31 mouse cellular contexts compared by ENCODE assay signal in the genomic region with DNA sequence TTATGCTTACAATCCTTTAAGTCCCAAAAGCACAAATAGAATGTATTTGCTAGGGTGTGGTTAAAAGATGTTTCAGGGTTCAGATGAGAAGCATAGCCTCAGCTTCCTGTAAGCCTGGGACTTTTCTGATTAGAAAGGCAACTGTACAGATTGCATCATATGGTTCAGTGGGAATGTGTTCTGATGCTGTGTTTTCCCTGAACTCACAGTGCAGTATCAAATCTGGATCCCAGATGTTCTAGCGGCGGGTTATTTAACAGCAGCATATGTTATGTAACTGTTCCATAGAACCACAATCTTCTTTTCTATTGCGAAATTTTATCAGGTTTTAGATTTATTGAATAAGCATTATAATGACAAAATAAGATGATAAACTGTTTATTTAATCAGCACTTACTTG. TPM values are rescaled to one million over a fixed set of nuclear protein-coding genes. Genes with fewer than 3 reads are reported as not detected.
DNase-seq lines count a peak whose midpoint lies in the region; ATAC-seq and TF ChIP-seq lines count a peak whose summit lies in the region.
"Had no signal": no experiment of that assay in that cellular context is flagged by ENCODE, and none has a peak within 500 bp of the region (broad histone marks: within the 10 kb centered on the region; RNA-seq: fewer than 3 reads in every experiment).

No protein-coding gene starts in this region.

- no peak for ATAC-seq in heart, postnatal 0 days (ENCODE audit: insufficient read depth, low read depth)
- ATAC-seq in limb, embryonic 15.5 days (ENCODE audit: insufficient number of reproducible peaks, low FRiP score, low TSS enrichment, low read depth) = peak; percentile 47; the same call in 1 of the 2 replicates
- ATAC-seq in granulocyte monocyte progenitor cell, adult 5-6 weeks (replicated peaks; ENCODE audit: poor library complexity, severe bottlenecking) = no peak
- ATAC-seq: hindbrain, postnatal 0 days had no signal

- H3K9ac ChIP-seq in heart, postnatal 0 days (replicated peaks; ENCODE audit: low read depth, low read length) = no peak overlapping the region
- H3K9ac ChIP-seq in limb, embryonic 15.5 days = no peak overlapping the region
- H3K9ac ChIP-seq: embryonic facial prominence, embryonic 15.5 days; heart, embryonic 13.5 days; liver, embryonic 13.5 days; lung, embryonic 15.5 days; midbrain, embryonic 12.5 days; neural tube, embryonic 12.5 days had no signal

- no peaks in the 10 kb centered on the region for H3K36me3 ChIP-seq in heart, postnatal 0 days (replicated peaks; ENCODE audit: control insufficient read depth, insufficient read depth, low read length)
- H3K36me3 ChIP-seq in limb, embryonic 15.5 days = no peaks in the 10 kb centered on the region
- H3K36me3 ChIP-seq: embryonic facial prominence, embryonic 15.5 days; forebrain, embryonic 10.5 days; G1E; heart, embryonic 13.5 days; liver, embryonic 13.5 days; lung, embryonic 15.5 days; midbrain, embryonic 12.5 days; neural tube, embryonic 12.5 days had no signal

- H3K4me2 ChIP-seq in heart, postnatal 0 days (ENCODE audit: low read depth, low read length) = no peak overlapping the region
- H3K4me2 ChIP-seq in limb, embryonic 15.5 days = no peak overlapping the region
- H3K4me2 ChIP-seq: embryonic facial prominence, embryonic 15.5 days; heart, embryonic 13.5 days; liver, embryonic 13.5 days; lung, embryonic 15.5 days; midbrain, embryonic 12.5 days; neural tube, embryonic 12.5 days had no signal

- no peaks in the 10 kb centered on the region for H3K9me3 ChIP-seq in heart, postnatal 0 days (replicated peaks; ENCODE audit: control insufficient read depth, low read length)
- H3K9me3 ChIP-seq in limb, embryonic 15.5 days = no peaks in the 10 kb centered on the region
- H3K9me3 ChIP-seq: embryonic facial prominence, embryonic 15.5 days; forebrain, embryonic 10.5 days; G1E; heart, embryonic 13.5 days; liver, embryonic 13.5 days; lung, embryonic 15.5 days; midbrain, embryonic 12.5 days; neural tube, embryonic 12.5 days had no signal

- no peaks in the 10 kb centered on the region for H3K27me3 ChIP-seq in heart, postnatal 0 days (ENCODE audit: control insufficient read depth, insufficient read depth, low read length)
- no peaks in the 10 kb centered on the region for H3K27me3 ChIP-seq in limb, embryonic 15.5 days
- H3K27me3 ChIP-seq: embryonic facial prominence, embryonic 15.5 days; heart, embryonic 13.5 days; lung, embryonic 15.5 days; neural tube, embryonic 12.5 days had no signal

- no peak for TF ChIP-seq EP300 in heart, postnatal 0 days (IDR thresholded peaks at IDR 0.05; ENCODE audit: low read depth)

- no peak for TF ChIP-seq CTCF in heart, postnatal 0 days (IDR thresholded peaks at IDR 0.05; ENCODE audit: low read depth)

- WGBS in heart, postnatal 0 days = 77% methylated on average over 3 of the region's 3 CpGs
- 39% methylated on average over 3 of the region's 3 CpGs for WGBS in limb, embryonic 15.5 days

- intact Hi-C loops in heart, postnatal 14 days (cut with DNase I) = no loop called here

- H3K27ac ChIP-seq in heart, postnatal 0 days (ENCODE audit: low read depth) = no peak overlapping the region
- H3K27ac ChIP-seq in limb, embryonic 15.5 days = peak overlapping the region; percentile 43; the same call in 1 of the 2 replicates
- H3K27ac ChIP-seq: embryonic facial prominence, embryonic 15.5 days; forebrain, embryonic 10.5 days; heart, embryonic 13.5 days; hindbrain, postnatal 0 days; left cerebral cortex, adult 2 months; liver, embryonic 13.5 days; lung, embryonic 15.5 days; midbrain, embryonic 12.5 days; neural tube, embryonic 12.5 days had no signal

- peak; percentile 14 for DNase-seq in embryo, embryonic 10.5 days (ENCODE audit: low spot score)
- DNase-seq in embryo, embryonic 10 days (ENCODE audit: low spot score) = no peak
- peak; percentile 17 for DNase-seq in heart, postnatal 0 days (ENCODE audit: low spot score)
- no peak for DNase-seq in heart, postnatal 14 days
- peak; percentile 80 for DNase-seq in NIH3T3 (ENCODE audit: low read depth)
- DNase-seq in kidney, postnatal 14 days = no peak
- DNase-seq: adrenal gland, postnatal 36 days; cerebellum, adult 2 months; cerebellum, postnatal 36 days; gastrocnemius, postnatal 14 days; kidney, adult 8-10 months; kidney, postnatal 25 days; left cerebral cortex, postnatal 4 days; liver, embryonic 13.5 days; right cerebral cortex, adult 18-20 months; thymus, postnatal 14 days had no signal

- no peak overlapping the region for H3K4me3 ChIP-seq in heart, postnatal 0 days (ENCODE audit: low read depth, low read length)
- no peak overlapping the region for H3K4me3 ChIP-seq in limb, embryonic 15.5 days
- H3K4me3 ChIP-seq: embryonic facial prominence, embryonic 15.5 days; forebrain, embryonic 10.5 days; heart, embryonic 13.5 days; left cerebral cortex, adult 2 months; liver, embryonic 13.5 days; lung, embryonic 15.5 days; midbrain, embryonic 12.5 days; neural tube, embryonic 12.5 days had no signal

- H3K4me1 ChIP-seq in heart, postnatal 0 days (ENCODE audit: control insufficient read depth, insufficient read depth) = peaks cover 20% of the 10 kb centered on the region
- peaks cover 32% of the 10 kb centered on the region for H3K4me1 ChIP-seq in limb, embryonic 15.5 days

RNA-seq across cellular contexts. Expression of a gene that starts 3.1 kb away (rescaled TPM):
- 7.6 and 16.7 TPM in 2 replicates for total RNA-seq in heart, postnatal 0 days (2014; rRNA removed; ENCODE audit: low replicate concordance)
- polyA plus RNA-seq in heart, postnatal 0 days (2015; fragmentation: Nextera tagmentation; extraction: Ambion mirVana) = 5.0 and 5.7 TPM in 2 replicates
- 10 to 100 TPM; 16.0 to 19.2 TPM for total RNA-seq in heart, postnatal 14 days (2021)
- 7.5 and 8.9 TPM in 2 replicates for polyA plus RNA-seq in limb, embryonic 15.5 days (2015; fragmentation: Nextera tagmentation; extraction: Ambion mirVana)
- 8.8 and 9.9 TPM in 2 replicates for total RNA-seq in granulocyte monocyte progenitor cell, adult 5-6 weeks (2014; fragmentation: Nextera tagmentation)
- 4.4 and 9.0 TPM in 2 replicates for total RNA-seq in granulocyte monocyte progenitor cell, adult 5-6 weeks (2017)
- polyA plus RNA-seq: G1E had no signal

RNA-seq across cellular contexts. Expression of a gene that starts 45.5 kb away (rescaled TPM):
- 1.1 TPM in 1 of 2 replicates, not detected in the other for total RNA-seq in heart, postnatal 0 days (2014; rRNA removed; ENCODE audit: low replicate concordance)
- 1.5 TPM in 1 of 2 replicates, not detected in the other for polyA plus RNA-seq in heart, postnatal 0 days (2015; fragmentation: Nextera tagmentation; extraction: Ambion mirVana)
- under 1 TPM in 1 of 2 experiments, not detected in 1; 0.55 TPM for total RNA-seq in heart, postnatal 14 days (2021)
- polyA plus RNA-seq in limb, embryonic 15.5 days (2015; fragmentation: Nextera tagmentation; extraction: Ambion mirVana) = not detected in 2 replicates
- total RNA-seq in granulocyte monocyte progenitor cell, adult 5-6 weeks (2014; fragmentation: Nextera tagmentation) = not detected in 2 replicates
- total RNA-seq in granulocyte monocyte progenitor cell, adult 5-6 weeks (2017) = not detected in 2 replicates
- total RNA-seq: adrenal gland, postnatal 36 days; G1E; gastrocnemius, postnatal 14 days; hematopoietic stem cell, adult 5-6 weeks; monocyte, adult 5-6 weeks had no signal
- polyA plus RNA-seq: forebrain, embryonic 10.5 days; frontal cortex, adult 2 months; G1E; heart, embryonic 13.5 days; liver, embryonic 13.5 days; midbrain, embryonic 12.5 days; neural tube, embryonic 12.5 days; small intestine, adult 2 months had no signal

Comparison
In these comparisons a context has a peak if more than half of its experiments do, and no peak if none do; other contexts are left out.
1. DNase-seq: peak in embryo, embryonic 10.5 days (single experiment), heart, postnatal 0 days (single experiment) and NIH3T3 (single experiment); none in embryo, embryonic 10 days (single experiment), heart, postnatal 14 days (0 of 2) and kidney, postnatal 14 days (single experiment).